Mouse (Mus musculus): ENCODE measurements around the gene Ndufs1.

DNA sequence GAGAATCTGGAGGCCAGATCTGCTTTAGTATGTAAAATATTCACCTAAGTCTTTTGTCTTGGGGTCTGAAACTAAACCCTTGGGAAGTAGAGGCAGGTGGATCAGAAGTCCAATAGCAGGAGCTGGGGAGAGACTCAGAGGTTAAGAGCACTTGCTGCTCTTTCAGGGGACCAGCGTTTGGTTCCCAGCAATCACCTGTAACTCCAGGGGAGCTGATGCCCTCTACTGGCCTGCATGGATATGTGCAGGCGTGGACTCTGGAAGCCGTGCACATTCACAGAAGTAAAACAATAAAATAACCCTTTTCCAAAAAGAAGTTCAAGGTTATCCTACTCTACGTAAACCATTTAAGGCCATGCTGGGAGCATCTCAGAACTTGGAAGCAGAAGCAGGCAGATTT is 42.6 kb upstream of the Ndufs1 start:
- TF ChIP-seq POLR2A (IDR thresholded peaks at IDR 0.05; ENCODE audit: insufficient read depth, low read depth, low read length), result no peak
- no peak for TF ChIP-seq CTCF (IDR thresholded peaks at IDR 0.05; ENCODE audit: insufficient read depth, low read depth, low read length)
